Mouse (Mus musculus) T-helper 1 cell (primary cell): ENCODE data around the gene Map7.

ENCODE experiments used
- in situ Hi-C: fragments of 300-600 bp; cut with MboI, MseI; formaldehyde crosslinking; loops from one replicate; pipeline ENCODE4 v1.15.1; 2025; ENCODE audit warnings: high pct_unique_total_duplicates

Map7 gene

DNA sequence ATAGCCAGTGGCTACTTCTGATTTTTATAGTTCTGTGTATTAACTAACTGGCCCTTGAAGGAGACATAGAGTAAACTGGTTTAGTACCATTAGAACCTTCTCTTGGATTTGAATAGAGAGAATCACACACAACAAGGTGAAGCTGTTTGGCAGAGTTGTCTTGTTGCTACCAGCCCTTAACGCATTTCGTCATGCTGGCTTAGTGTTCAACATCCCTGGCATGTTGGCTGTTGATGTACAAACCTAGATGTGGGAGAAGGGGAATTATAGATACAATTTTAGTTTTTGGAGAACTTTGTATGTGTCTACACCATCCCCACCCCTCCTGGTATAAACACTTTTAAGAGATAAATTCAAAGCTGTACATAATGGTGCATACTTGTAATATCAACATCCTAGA is 37.5 kb downstream of the Map7 start:
- in situ Hi-C loops = no loop called here

DNA sequence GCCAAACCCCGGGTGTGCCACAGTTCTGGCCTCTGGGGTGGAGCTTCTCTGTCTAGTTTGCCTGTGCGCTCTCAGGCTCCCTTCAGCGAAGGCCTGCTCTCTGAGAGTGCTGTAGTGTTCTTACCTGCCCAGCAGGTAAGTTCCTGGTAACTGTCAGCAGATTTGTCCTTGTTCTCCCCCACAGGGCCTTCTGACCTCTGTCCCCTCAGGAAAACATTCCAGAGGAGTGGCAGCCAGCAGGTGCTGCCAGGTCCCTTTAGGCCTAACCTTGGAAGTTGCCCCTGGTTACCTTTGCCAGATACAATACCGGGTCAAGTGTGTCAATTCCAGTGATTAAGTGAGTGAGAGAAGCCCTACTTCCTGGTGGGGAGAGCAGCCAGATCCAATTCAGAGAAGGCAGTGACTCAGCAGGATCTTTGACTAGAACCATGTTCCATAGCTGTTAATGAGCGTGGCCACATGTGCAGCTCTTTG is 38.6 kb downstream of the Map7 start:
- in situ Hi-C loops = no loop called here

DNA sequence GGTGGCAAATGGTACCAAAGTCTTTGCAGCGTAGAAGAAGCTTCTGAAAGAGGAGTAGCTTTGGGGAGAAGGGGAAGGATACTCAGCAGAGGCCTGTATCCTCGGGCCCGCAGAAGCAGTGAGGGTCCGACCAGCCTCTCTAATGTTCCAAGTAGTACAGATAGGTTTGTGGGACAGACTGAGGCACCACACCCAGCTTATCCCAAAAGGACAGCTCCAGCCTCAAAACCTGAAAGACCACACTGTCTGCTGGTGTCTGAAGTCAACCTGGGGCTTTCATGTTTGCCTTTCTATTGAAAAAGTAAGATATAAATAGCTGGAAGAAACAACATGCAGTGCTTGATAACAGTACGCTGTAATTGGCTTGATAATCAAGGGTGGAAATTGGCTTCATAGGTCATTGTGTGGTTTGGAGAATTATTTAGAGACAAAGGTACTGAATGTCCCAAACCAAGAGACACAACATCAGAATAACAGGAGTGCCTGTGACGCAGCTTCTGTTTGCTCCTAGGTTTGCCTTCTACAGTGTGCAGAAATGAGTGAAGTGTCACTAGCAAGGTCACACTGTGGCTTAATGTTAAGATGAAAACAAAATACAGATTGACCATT is 42.0 kb downstream of the Map7 start:
- in situ Hi-C loops = no loop called here

DNA sequence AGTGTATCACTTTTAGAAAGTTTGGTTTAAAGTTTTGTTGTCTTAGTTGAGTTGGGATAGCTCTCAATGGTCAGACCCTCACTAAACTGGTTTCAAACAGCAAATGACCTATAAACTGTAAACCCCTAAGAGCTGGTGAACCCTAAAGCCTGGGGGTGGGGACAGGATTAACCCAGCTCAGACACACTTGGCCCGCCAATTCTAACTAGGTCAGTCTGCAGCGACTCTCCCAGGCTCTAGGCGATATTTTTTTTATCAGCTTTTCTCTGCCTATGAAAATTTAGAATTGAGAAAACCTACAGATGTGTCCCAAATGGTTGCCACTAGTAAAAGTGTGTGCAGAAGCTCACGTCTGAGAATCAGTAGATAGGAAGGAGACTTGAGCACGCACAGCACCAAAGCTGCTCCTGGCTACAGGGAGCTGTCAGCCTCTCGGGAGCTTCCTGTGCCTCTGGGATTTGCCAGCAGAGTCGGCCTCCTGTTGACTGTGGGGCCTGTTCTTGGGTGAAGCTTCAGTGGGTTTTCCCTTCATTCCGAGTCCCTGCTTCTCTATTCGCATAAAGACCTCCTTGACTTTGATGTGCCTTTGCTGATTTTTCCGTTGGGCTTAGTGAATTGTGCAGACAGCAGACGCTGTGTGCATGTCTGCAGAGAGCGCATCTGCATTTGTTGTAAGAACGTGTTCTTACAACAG is 46.7 kb downstream of the Map7 start:
- in situ Hi-C loops = no loop called here

DNA sequence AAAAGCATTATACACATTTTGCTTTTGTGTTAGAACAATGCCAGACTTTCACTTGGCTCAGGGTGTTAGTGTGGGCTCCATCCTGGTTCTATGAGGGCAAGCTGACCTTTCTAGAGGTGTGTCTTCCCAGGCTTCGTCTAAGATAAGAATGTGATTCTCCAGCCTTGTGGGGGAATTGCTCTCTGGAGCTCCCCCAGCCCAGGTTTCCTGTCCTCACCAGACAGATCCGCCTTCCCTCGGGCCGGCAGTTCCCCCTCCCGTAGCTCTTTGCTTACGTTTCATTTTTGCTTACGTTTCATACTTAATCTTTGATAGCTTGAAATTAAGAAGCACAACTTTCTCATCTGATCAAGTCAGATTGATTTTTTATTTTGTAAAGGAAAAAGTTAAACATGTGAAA is 48.8 kb downstream of the Map7 start:
- in situ Hi-C loops = no loop called here

DNA sequence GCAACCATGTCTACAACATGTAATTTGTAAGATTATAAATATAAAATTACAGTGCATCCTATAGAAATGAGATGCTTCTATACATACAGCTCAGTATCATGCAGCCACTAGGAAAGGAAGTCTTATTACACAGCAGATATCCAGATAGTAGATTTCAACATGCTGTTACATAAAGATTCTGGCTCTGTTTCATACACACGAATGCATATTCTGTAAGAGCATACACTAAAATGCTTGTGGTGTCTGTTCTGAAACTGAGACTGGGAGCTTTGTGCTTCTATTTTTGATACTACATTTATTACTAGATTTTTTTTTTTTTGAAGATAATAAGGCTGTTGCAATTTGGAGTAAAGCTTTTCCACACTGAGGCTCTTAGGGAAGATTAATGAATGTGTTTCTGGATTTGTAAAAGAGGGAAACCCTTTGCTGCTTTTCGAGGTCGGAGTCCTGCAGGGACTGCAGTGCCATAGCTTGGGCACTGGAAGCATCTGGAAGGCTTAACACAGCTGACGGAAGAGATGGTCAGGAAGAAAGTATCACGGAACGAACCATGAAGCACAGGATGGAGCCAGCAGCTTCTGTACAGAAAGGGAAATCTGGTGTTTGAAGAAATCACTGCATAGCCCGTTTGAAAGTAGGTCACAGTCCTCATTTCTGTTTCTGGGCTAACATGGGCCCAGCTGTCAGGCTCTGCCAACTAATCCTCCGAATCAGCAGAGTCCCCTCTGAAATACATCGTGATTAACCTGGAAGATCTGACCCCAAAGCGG is 50.9 kb downstream of the Map7 start:
- in situ Hi-C loops = no loop called here

DNA sequence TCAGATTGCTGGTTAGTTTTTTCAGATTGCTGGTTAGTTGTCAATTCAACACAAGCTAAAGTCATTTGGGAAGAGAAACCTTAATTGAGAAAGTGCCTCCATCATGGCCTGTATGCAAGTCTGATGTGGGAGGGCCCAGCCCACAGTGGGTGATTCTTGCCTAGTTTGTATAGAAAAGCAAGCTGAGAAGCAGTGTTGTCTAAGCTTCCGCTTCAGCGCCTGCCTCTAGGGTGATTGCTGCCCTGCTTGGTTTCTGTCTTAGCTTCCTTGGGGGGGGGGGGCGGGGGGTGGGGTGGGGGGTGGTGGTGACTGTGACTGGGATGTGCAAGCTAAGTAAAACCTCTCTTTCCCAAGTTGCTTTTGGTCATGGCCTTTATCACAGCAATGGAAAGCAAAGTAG is 53.0 kb downstream of the Map7 start:
- in situ Hi-C loops = no loop called here

DNA sequence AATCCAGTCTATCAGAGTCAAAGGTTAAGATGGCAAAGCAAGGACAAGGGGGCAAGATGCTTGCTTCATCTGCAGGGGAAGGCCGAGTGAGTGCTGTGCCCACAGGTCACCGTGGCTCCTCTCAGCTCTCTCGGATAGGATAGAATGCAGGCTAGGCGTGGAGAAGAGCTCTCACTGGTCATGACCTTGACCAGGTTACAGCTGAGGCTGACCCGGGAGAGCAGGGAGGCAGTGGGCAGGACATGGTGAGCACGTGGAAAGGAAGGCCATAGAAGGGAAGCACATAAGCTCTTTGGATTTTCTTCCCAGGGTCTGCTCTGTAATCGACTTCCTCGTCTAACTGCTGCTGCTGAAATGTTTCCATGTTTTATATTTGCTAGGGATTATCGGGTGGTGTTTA is 53.9 kb downstream of the Map7 start:
- in situ Hi-C loops = no loop called here

DNA sequence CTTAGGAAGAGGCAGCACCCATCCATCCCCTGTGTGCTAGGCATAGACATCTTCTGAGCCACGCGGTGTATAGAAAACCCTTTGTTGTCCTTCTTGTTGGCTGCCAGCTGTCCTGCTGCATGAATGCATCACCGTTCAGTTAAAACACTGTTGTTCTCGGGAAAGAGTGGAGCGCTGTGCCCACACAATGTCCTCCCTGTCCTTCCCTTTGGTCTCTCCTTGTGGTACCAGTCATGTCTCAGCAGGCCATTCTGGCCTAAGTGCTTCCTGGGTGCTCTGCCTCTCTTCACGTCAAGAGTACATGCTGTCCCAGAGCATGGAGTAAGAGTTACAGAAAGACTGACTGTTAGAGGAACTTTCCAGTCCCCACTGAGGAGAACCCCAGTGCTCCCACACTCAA is 54.5 kb downstream of the Map7 start:
- in situ Hi-C loops = no loop called here

DNA sequence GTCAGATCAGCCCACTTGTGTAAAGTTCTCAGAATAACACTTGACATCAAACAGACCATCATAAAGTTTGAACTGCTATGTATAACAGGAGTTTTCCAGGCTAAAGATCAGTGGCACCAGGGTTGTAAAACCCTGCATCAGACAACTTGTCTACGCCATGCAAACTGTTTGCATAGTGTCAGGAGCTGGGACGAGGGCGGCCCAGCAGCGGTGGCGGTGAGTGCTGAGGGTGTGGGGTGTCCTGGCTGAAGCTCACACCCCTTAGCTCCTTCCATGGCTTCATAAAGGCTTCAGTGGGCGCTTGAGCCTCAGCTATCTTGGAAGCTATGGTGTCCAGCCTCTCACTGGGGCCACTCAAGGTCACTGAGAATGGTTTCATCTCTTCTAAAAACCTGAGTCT is 55.2 kb downstream of the Map7 start:
- in situ Hi-C loops = no loop called here

DNA sequence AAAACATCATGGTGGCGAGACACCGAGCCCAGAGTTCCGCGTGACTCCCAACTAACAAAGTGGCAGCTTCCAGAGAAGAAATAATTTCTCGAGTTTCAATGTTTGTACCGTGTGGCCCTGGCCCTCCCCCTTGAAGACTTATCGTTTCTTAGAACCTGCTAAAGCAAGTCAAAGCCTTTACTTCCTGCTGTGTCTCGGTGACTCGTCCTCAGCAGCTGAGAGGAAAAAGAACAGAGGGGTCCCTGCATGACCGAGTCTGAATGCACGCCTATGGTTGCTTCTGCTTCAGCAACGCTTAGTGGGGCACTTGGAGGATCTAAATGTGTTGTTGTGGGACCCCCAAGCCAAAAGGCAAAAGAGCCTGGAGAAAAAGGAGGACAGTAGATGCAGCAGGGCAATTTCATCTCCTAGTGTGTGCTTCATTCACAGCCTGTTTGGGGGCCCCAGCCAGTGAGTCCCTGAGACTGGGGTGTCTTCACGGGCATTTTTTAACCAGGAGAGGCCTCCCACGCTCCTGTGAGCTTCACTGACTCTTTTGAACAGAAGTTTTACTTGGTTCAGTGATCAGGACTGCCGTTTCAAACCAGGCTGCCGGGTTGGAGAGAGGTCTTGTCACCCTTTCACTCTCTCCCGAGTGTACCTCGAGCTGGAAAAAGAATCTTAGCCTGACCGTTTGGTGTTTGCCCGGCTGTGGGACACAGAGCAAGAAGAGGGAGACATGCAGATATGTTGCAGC is 56.6 kb downstream of the Map7 start:
- in situ Hi-C loops = no loop called here

DNA sequence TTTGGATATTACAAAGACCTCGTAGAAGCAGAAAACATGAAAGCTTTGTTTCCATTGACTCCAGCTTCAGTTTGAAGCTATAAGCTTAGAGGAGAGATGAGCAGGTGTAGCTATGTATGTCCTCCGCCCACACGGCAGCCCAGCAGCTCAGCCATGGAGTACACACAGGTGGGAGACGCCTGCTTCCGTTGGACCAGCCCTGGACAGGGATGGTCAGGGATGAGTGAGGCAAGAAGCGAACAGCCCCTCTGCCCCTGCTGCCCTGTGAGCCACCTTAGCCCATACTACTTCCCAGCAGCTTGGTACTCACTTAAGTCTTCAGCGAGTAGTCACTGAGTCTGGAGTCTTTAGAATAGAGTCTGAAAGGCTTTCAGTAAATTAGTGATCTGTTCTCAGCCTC is 58.7 kb downstream of the Map7 start:
- in situ Hi-C loops = no loop called here

DNA sequence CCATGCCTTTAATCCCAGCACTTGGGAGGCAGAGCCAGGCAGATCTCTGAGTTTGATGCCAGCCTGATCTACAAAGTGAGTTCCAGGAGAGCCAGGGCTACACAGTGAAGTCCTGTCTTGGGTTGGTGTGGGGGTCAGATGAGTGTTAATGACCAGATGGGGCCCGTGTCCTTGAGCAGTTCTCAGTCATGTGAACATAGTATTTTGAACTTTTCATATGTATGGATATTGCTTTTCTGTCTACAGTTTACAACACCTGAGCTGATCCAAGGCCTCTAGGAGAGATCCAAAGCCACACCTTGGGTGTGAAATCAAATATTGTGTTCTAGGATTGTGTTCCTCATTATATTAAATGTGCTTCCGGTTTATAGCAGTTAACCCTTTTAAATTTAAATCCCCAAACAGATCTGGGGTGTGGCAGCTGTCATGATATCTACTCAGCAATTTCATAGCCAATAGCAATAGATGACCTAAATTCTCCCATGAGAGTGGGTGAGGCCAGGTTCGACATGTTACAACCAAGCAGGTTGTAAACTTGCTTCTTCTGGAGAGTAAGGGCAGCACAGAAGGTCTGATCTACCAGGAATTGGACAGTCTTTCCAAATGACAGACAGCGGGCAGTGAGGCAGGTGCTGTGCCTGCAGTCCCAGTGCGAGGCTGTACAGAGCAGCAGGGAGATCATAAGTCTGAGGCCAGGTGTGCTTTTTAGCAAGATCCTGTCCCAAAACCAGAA is 61.5 kb downstream of the Map7 start:
- in situ Hi-C loops = no loop called here

DNA sequence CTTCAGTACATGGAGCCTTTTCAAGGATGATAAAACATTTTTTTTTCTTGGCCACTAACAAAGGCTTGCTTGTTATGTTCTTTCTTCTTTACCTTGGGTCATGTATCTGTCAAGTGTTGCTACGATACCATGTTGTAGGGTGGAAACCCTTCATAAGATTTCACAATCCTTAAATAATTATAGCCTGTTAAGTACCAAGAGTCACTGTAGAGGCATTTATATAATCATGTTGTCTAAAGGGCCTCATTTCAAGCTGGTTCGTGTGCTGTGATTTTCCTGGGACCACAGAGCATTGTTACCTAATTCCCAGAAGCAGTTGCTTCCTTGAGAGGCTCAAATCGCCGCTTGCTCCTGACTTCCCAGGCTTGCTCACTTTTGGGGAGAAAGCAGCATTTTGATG is 66.1 kb downstream of the Map7 start:
- in situ Hi-C loops = no loop called here

DNA sequence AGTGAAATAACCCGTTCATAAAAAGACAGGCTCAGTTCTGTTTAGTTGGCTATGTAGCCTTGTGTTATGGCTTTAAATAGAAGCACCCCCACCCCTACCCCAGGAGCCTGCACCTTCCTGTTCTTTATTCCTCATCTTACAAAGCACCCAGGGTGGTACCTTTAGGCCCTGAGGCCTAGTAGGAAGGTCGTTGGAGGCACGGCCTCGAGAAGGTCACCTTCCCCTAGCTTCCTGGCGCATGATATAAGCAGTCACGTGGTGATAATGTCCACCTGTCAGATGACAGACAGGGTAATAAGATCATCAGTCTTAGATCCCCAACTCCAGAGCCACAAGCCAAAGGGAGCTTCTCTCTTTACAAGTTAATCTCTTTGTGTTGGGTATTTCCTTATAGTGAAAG is 68.7 kb downstream of the Map7 start:
- in situ Hi-C loops = no loop called here

DNA sequence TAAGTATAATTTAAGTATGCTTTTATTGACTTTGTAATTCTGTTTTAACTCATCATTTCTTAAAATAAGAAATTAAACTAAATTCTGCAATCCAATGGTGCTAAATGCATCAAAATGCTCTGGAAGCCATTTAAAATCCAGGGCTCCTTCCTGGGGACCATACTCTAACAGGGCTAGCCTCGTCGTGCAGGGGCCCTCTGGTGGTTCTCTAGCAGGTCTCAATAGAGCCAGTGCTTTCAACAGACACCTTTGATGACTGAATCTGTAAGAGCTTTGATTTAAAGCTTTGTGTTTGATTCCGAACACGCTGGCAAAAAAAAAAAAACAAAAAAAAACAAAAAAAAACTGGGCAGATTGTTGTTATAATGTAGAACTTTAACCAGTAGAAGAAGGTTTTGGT is 70.6 kb downstream of the Map7 start:
- in situ Hi-C loops = no loop called here

DNA sequence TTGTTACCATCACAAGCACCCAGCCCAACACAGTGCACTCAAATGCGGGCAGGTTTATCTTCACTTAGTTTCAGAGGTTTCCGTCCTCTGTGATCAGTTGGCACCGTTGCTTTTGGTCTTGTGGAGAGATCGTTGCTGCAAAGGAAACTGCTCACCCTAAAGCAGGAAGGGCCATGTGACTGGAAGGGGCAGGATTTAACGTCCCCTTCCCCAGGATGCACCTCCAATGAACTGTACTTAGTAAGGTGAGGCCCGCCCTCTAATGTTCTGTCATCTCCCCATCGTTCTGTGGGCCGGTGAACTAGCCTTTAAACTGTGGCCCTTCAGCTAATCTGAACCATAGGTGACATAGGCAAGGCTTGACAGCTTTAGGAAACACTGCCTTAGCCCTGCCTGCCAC is 71.3 kb downstream of the Map7 start:
- in situ Hi-C loops = no loop called here

DNA sequence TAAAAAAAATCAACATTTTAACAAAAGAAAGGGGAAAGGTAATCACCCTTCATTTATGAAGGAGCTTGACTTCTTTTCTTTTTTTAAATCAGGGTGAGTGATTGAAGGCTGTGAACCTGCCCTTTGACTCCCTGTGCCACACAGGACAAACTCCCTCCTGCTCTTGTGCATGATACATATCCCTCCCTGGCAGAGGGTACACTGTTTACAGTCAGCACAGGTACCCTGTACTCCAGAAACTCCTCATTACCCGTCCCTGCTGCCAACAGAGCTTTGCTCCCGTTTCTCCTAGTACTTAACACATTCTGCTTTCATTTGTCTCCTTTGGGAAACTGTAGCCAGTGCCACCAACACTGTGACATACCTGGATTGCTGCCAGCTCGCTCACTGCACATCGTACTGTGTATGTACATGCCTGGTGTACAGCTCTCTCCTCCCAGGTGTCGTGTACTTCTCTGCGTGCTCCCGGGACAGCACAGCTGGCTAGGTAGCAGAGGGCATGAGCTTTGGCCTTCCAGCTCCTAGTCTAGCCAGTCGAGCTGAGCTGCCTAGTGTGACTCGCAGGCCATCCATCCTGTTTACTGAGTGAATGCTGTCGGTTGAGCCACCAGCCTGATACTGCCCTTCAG is 72.3 kb downstream of the Map7 start:
- in situ Hi-C loops = no loop called here

DNA sequence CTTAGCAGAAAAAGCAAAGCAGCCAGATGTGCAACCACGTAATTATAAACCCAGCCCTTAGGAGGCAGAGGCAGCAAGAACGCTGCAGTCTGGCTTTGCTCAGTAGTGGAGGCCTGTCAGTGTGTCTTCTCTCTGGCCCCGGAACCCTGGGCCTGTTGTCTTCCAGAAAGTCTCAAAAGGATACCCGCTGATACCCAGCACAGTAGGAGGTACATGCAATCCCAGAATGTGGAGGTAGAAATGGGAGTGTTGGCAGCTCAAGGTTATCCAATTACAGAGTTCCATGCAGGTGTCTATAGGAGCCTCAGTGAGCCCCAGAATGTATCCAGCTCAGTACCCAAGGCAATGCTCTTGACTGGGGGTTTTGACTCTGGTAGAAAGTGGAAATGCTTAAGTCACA is 73.7 kb downstream of the Map7 start:
- in situ Hi-C loops = no loop called here

DNA sequence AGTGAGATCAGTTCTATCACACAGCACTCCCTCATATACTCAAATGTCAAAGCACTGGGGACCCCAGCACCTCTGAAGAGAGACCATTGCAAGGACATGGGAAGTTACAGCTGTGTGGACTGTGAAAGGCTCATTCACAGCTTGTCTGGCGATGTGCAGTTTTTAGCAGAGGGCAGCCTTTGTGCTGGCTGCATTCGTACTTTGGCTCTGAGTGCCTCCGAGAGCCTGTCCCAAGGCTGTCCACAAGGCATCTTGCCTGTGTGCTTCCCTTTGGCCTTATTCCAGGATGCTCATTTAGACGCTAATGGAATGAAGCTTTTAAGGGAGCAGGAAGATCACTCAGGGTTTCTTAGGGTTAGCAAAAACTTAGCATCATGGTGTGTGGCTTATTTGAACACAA is 78.5 kb downstream of the Map7 start:
- in situ Hi-C loops = no loop called here

DNA sequence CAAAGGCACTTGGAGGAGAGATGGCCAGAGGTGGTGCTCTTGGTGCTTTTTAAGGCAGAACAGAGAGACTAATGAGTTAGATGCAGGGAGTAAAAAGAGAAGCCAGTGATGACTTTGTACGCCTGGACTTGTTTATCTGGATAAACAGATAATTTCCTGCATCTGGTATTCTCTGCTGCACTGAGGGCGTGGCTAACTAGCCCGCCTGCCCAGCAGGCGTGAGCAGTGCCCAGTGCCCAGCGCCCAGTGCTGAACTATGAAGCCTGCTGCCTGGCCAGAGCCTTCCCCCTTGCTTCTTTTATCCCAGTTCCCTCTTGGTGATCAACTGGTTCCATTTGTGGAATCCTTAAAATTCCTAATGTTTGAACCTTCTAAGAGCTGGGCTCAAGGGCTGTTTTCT is 81.8 kb downstream of the Map7 start:
- in situ Hi-C loops = no loop called here
